Mouse (Mus musculus): ENCODE measurements at regions not wholly inside any gene's neighbourhood (a gene's known extent, or its start where the extent isn't known, plus 50 kb on each side); places are given as distances from the start of the nearest gene placed in this dataset.
A peak's percentile ranks its signal among the peaks of the same experiment; 100 is the strongest.

- no peak for DNase-seq
- intact Hi-C loops (cut with DNase I; ENCODE audit: low total_unique reads): no loop called here
Observed at GRCm38 (mm10) chr11:7949201-7949875, 715.0 kb downstream of the Tns3 start.

- intact Hi-C loops (cut with DNase I; ENCODE audit: low total_unique reads): no loop called here
- DNase-seq: no peak
Observed at GRCm38 (mm10) chr11:7944956-7945515, 719.3 kb downstream of the Tns3 start.

DNA sequence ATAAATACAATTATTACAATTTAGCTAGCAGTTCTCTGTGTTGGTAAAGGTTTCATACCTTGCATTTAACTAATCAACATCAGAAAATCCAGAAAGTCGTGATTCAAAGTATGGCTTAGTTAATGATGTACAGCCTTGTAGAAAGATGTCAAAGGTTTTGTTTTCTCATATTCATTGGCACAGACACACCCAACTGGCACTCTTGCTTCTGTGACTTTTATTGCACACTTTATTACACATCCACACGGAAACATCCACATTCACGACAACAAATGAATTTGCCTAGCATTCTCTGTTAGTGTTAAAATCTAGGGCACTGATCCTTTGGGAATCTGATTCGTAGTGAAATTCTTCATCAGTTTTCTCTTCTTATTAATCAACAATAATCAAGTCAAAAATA is 720.0 kb downstream of the Tns3 start:
- intact Hi-C loops (cut with DNase I; ENCODE audit: low total_unique reads): no loop called here

GRCm38 (mm10) chr11:7933611-7934010 is 719.9 kb upstream of the Igfbp3 start:
- intact Hi-C loops (cut with DNase I; ENCODE audit: low total_unique reads): no loop called here
- DNase-seq: no peak

More for the DNA sequence above, 720.0 kb downstream of the Tns3 start:
- DNase-seq: no peak

- intact Hi-C loops (cut with DNase I; ENCODE audit: low total_unique reads): no loop called here
- no peak for DNase-seq
Observed at GRCm38 (mm10) chr11:7932638-7933037, 718.9 kb upstream of the Igfbp3 start.

- no peak for DNase-seq
- intact Hi-C loops (cut with DNase I; ENCODE audit: low total_unique reads): no loop called here
Observed at GRCm38 (mm10) chr11:7931064-7931797, 717.5 kb upstream of the Igfbp3 start.

- peak; percentile 5 for DNase-seq
- intact Hi-C loops (cut with DNase I; ENCODE audit: low total_unique reads): no loop called here
Observed at GRCm38 (mm10) chr11:7927676-7928075, 714.0 kb upstream of the Igfbp3 start.

GRCm38 (mm10) chr11:7912036-7912435 is 698.3 kb upstream of the Igfbp3 start:
- intact Hi-C loops (cut with DNase I; ENCODE audit: low total_unique reads): no loop called here
- DNase-seq: no peak

- intact Hi-C loops (cut with DNase I; ENCODE audit: low total_unique reads): no loop called here
- no peak for DNase-seq
Observed at GRCm38 (mm10) chr11:7900266-7900665, 686.5 kb upstream of the Igfbp3 start.

DNA sequence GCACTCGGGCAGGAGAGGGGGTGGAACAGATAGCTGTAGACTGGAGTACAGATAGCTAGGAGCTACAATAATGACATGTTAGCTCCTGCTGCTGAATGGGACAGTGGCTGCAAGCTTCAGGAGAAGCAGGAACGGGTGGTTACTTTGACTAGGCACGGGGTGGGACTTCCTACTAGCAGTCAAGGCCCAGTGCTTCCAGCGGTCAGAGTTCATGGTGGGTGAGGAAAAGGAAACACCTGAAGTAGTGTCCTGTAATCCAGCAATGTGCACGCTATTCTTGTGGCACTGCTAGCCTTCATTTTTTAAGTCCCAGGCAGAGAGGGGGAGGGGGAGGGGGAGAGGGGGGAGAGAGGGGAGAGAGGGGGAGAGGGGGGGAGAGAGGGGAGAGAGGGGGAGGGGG is 684.5 kb upstream of the Igfbp3 start:
- DNase-seq: no peak
- intact Hi-C loops (cut with DNase I; ENCODE audit: low total_unique reads): no loop called here

DNA sequence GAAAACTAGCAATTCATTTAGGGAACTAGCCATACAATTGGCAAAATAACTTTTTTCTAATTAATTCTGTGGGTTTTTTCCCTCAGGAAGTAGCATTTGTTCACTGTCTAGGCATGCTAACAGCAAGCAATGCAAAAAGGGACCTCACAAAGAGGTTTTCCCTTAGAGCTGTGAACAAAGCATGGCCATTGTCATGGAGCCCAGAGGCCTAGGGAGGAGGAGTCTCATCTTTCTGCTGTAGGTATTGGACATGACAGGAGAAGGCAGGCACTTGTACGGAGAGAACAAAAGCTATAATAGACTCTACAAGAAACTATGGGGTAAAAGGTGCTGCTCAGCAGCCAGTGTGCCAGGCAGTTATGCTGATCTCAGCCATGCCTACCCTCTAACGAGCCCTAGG is 666.8 kb upstream of the Igfbp3 start:
- intact Hi-C loops (cut with DNase I; ENCODE audit: low total_unique reads): no loop called here
- no peak for DNase-seq

GRCm38 (mm10) chr11:7864116-7864515 is 650.4 kb upstream of the Igfbp3 start:
- intact Hi-C loops (cut with DNase I; ENCODE audit: low total_unique reads): no loop called here

GRCm38 (mm10) chr11:7863711-7864110 is 650.0 kb upstream of the Igfbp3 start:
- intact Hi-C loops (cut with DNase I; ENCODE audit: low total_unique reads): no loop called here
- no peak for DNase-seq

More at GRCm38 (mm10) chr11:7864116-7864515, 650.4 kb upstream of the Igfbp3 start:
- no peak for DNase-seq

- intact Hi-C loops (cut with DNase I; ENCODE audit: low total_unique reads): no loop called here
- no peak for DNase-seq
Observed at GRCm38 (mm10) chr11:7862547-7862946, 648.8 kb upstream of the Igfbp3 start.

DNA sequence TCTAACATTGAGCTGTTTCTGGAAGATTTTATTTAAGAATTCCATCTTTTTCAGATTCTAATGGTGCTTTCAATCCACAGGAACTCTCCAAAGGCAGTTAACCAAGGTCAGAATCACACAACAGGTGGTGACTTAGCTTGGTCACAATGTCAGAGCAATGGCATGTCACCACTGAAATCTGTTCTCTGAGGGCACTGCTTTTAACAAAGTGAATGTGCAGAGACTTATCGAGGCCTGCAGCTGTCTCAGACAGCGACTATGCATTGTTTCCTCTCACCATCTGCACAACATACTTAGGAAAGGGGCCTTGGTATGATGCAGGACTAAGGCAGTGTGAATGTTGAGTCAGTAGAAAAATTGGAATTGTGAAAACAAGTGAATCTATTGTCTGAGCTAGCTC is 638.9 kb upstream of the Igfbp3 start:
- no peak for DNase-seq
- intact Hi-C loops (cut with DNase I; ENCODE audit: low total_unique reads): no loop called here

DNA sequence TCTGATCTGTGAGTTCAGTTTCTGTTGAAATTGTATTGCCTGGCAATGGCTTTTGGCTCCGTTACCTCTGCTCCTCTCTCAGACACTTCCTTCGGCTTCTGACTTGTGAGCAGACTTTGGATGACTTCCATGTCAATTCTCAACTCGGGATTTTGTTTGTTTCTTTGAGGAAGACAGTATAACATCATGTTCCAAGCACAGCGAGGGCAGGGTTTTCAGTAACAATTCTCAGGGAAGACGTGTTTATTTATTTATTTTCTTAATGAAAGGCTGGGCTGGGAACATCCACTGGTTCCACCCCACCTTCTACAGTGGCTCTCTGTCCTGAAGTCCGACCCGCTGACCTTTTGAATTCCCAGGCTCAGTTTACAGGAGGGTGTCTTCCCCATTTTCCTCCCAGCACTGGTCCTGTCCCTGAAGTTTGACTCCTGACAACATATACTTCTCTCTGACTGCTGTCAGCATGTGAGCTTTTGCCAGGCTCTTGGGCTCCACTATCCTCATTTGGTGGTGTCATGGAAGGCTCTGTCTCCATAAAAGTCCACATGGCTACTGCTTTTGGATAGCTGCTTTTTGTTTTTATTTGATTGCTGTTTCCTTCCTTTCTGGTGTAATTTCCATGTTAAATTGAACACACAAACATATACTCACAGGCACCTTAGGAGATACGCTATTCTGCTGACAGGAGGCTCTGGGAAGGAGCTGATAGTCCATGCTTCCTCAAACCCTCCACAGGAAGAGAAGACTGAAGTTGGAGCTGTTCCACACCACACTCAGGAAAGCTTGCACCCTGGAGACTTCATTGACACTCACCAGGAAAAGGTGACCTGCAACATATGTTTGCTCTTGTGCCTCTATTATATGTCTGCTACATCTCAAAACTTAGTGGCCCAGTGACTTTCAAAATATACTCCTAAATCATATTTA is 624.9 kb upstream of the Igfbp3 start:
- intact Hi-C loops (cut with DNase I; ENCODE audit: low total_unique reads): no loop called here
- DNase-seq: no peak

DNA sequence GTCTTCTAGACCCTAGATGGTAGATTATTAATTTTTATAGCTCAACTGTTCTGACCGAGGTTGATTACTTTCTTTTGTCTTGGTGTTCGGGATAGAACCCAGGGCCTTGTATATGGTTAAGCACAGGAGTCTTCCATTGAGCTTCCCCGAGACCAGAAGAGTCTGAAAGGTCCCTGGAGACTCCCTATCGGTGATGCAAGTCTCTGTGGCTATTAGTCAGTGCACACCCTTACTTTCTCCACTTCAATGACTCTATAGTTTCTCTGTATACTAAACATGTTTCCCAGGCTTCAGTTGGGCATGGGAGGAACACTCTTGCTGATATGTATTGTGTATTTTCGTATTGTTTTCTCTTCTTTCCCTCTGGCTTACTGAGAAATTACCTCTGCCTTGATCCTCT is 623.8 kb upstream of the Igfbp3 start:
- no peak for DNase-seq
- intact Hi-C loops (cut with DNase I; ENCODE audit: low total_unique reads): no loop called here

- intact Hi-C loops (cut with DNase I; ENCODE audit: low total_unique reads): no loop called here
- DNase-seq: no peak
Observed at GRCm38 (mm10) chr11:7834151-7834550, 620.4 kb upstream of the Igfbp3 start.

GRCm38 (mm10) chr11:7832376-7832775 is 618.7 kb upstream of the Igfbp3 start:
- DNase-seq: no peak
- intact Hi-C loops (cut with DNase I; ENCODE audit: low total_unique reads): no loop called here

- intact Hi-C loops (cut with DNase I; ENCODE audit: low total_unique reads): no loop called here
- no peak for DNase-seq
Observed at GRCm38 (mm10) chr11:7829770-7830169, 616.0 kb upstream of the Igfbp3 start.

All from gastrocnemius, postnatal 14 days (tissue).